Mouse (Mus musculus) ovary, postnatal 14 days (tissue): Measurements from ENCODE around the gene Zfp354a.
"Not testable (repeated sequence)": the region's sequence is repeated elsewhere in the genome, so short reads cannot be mapped to it uniquely, and the experiment has no call there.

ENCODE experiments used
- DNase-seq: peaks from one replicate; pipeline ENCODE4 v3.0.0; 2022; ENCODE audit warnings: low spot score

Gene Zfp354a

GRCm38 (mm10) chr11:51059151-51059571 lies at the start of gene Zfp354a:
Gene Zfp354a, plus strand, starts transcription at chr11:51059257.
- peak; percentile 36 for DNase-seq

GRCm38 (mm10) chr11:51011821-51012220 lies 47.2 kb upstream of the Zfp354a start:
- DNase-seq = peak; percentile 49

GRCm38 (mm10) chr11:51013936-51014335 lies 45.1 kb upstream of the Zfp354a start, which contains the start of gene Olfr54:
Gene Olfr54, plus strand, starts transcription at chr11:51014236.
- no peak for DNase-seq

- no peak for DNase-seq
Measured at GRCm38 (mm10) chr11:51016341-51016740, 42.7 kb upstream of the Zfp354a start.

GRCm38 (mm10) chr11:51026811-51027210 lies 32.2 kb upstream of the Zfp354a start:
- not testable (repeated sequence) for DNase-seq

- not testable (repeated sequence) for DNase-seq
Measured at GRCm38 (mm10) chr11:51029381-51029780, 29.7 kb upstream of the Zfp354a start.

GRCm38 (mm10) chr11:51030225-51030624 lies 28.8 kb upstream of the Zfp354a start:
- no peak for DNase-seq

GRCm38 (mm10) chr11:51032851-51033250 lies 26.2 kb upstream of the Zfp354a start:
- DNase-seq = peak; percentile 37

GRCm38 (mm10) chr11:51034141-51034540 lies 24.9 kb upstream of the Zfp354a start:
- not testable (repeated sequence) for DNase-seq

GRCm38 (mm10) chr11:51035951-51036350 lies 23.1 kb upstream of the Zfp354a start:
- peak; percentile 33 for DNase-seq

GRCm38 (mm10) chr11:51044776-51045175 lies 14.3 kb upstream of the Zfp354a start:
- DNase-seq = not testable (repeated sequence)

- not testable (repeated sequence) for DNase-seq
Measured at GRCm38 (mm10) chr11:51047809-51048208, 11.2 kb upstream of the Zfp354a start, which contains the start of gene Olfr1375. Gene Olfr1375, plus strand, starts transcription at chr11:51048109.

- DNase-seq = no peak
Measured at GRCm38 (mm10) chr11:51051678-51052077, 7.4 kb upstream of the Zfp354a start.

GRCm38 (mm10) chr11:51053230-51053629 lies 5.8 kb upstream of the Zfp354a start:
- DNase-seq = no peak

- DNase-seq = no peak
Measured at GRCm38 (mm10) chr11:51059640-51060039, 583 bp downstream of the Zfp354a start.

- no peak for DNase-seq
Measured at GRCm38 (mm10) chr11:51060981-51061380, 1.9 kb downstream of the Zfp354a start.

GRCm38 (mm10) chr11:51063276-51063675 lies 4.2 kb downstream of the Zfp354a start:
- DNase-seq = no peak

GRCm38 (mm10) chr11:51063841-51064240 lies 4.8 kb downstream of the Zfp354a start:
- no peak for DNase-seq

GRCm38 (mm10) chr11:51084527-51084926 lies 25.5 kb downstream of the Zfp354a start:
- no peak for DNase-seq

- no peak for DNase-seq
Measured at GRCm38 (mm10) chr11:51085269-51085668, 26.2 kb downstream of the Zfp354a start.

GRCm38 (mm10) chr11:51107261-51107660 lies 48.2 kb downstream of the Zfp354a start:
- no peak for DNase-seq

- DNase-seq = no peak
Measured at GRCm38 (mm10) chr11:51110621-51111020, 51.6 kb downstream of the Zfp354a start.
